Mouse (Mus musculus) limb, embryonic 15.5 days (tissue): ENCODE measurements around the gene Ypel5. TPM values are rescaled to one million over a fixed set of nuclear protein-coding genes. Genes with fewer than 3 reads are reported as not detected.

Source experiments
- ATAC-seq: fragments of 200-750 bp; cut with Nextera tagmentation; 2 replicates; pipeline ENCODE4 v1.8.0; 2017; ENCODE audit warnings: low read depth, moderate TSS enrichment; ENCODE audit not compliant: insufficient number of reproducible peaks, low FRiP score, low TSS enrichment
- H3K27ac ChIP-seq: fragments of 300-500 bp; sonication (generic); 2 replicates; pipeline ENCODE4 v1.5.1; 2015; ENCODE audit warnings: moderate library complexity, mild to moderate bottlenecking, inconsistent platforms
- H3K27me3 ChIP-seq: fragments of 300-500 bp; sonication (generic); 2 replicates; pipeline ENCODE4 v1.6.1; 2015; ENCODE audit warnings: inconsistent platforms
- H3K36me3 ChIP-seq: fragments of 300-500 bp; sonication (generic); 2 replicates; pipeline ENCODE4 v1.6.1; 2015; ENCODE audit warnings: inconsistent platforms
- H3K4me1 ChIP-seq: fragments of 300-500 bp; sonication (generic); 2 replicates; pipeline ENCODE4 v1.6.1; 2015; ENCODE audit warnings: inconsistent platforms
- H3K4me2 ChIP-seq: fragments of 300-500 bp; sonication (generic); 2 replicates; pipeline ENCODE4 v1.6.1; 2015; ENCODE audit warnings: mild to moderate bottlenecking, inconsistent platforms
- H3K4me3 ChIP-seq: fragments of 300-500 bp; sonication (generic); 2 replicates; pipeline ENCODE4 v1.5.1; 2015; ENCODE audit warnings: mild to moderate bottlenecking, inconsistent platforms
- H3K9ac ChIP-seq: fragments of 300-500 bp; sonication (generic); 2 replicates; pipeline ENCODE4 v1.6.1; 2015; ENCODE audit warnings: inconsistent platforms
- H3K9me3 ChIP-seq: fragments of 300-500 bp; sonication (generic); 2 replicates; pipeline ENCODE4 v1.6.1; 2016; ENCODE audit warnings: inconsistent platforms
- whole genome bisulfite sequencing: fragments of 180-500 bp; shearing (Covaris S2); methylation state at CpG from one replicate; pipeline ENCODE4 v1.1.7; 2015; 5-methylcytosine and 5-hydroxymethylcytosine counted together
- polyA plus RNA-seq: library from polyadenylated mRNA; unstranded; fragments of >200 nt; fragmentation: Nextera tagmentation; extraction: Ambion mirVana; gene quantifications from 2 replicates; pipeline ENCODE4 v1.2.1, GENCODE M21; 2015

Ypel5 gene
- polyA plus RNA-seq, 1 experiment from 2014 or later, result 61.6 TPM

- 63% methylated on average over 4 of the region's 4 CpGs for WGBS
- no peaks in the 10 kb centered on the region for H3K9me3 ChIP-seq
- H3K4me1 ChIP-seq, result no peaks in the 10 kb centered on the region
- H3K4me2 ChIP-seq, result no peak overlapping the region
- H3K36me3 ChIP-seq, result no peaks in the 10 kb centered on the region
- H3K9ac ChIP-seq, result no peak overlapping the region
- H3K4me3 ChIP-seq, result no peak overlapping the region
- H3K27me3 ChIP-seq, result no peaks in the 10 kb centered on the region
- H3K27ac ChIP-seq, result no peak overlapping the region
- ATAC-seq, result no peak
Observed at GRCm38 (mm10) chr17:72820425-72820824, 15.8 kb upstream of the Ypel5 start.

GRCm38 (mm10) chr17:72821923-72822322, 14.3 kb upstream of the Ypel5 start:
- Histone ChIP-seq H3K4me1 (no peaks in the 10 kb centered on the region), H3K36me3 (no peaks in the 10 kb centered on the region), H3K27me3 (no peaks in the 10 kb centered on the region), H3K4me3 (no peak overlapping the region), H3K9ac (no peak overlapping the region), H3K4me2 (no peak overlapping the region), H3K27ac (no peak overlapping the region), H3K9me3 (no peaks in the 10 kb centered on the region)
- ATAC-seq, result no peak
- 25% methylated on average over 1 of the region's 1 CpGs for WGBS

DNA sequence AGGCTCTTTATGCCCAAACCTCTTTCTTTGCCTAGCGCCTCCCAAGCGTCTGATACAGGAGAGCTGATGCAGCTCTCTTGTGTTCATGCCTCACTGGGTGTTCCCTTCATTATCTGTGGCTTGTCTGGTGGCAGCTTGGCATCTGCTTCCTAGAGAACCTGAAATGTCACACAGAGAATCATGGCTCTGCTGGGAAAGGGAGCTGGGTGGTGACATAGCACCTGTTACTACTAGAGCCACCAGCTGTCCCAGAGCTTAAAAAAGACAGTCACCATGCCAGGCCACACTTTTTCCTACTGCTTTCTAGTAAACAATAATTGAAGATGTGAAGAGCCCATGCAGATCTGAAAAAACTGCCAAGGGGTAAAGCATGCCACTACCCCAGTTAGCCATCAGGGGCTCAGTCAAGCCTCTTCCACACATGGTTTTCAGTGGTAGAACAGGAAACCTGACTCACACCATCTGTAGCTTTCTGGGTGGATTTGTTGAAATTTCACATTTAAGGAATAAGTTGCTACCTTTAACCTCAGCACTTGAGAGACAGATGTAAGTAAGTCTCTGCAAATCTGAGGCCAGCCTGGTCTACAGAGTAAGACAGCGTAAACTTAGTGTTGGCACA, 9.2 kb upstream of the Ypel5 start:
- WGBS, result 89% methylated on average over 3 of the region's 3 CpGs
- Histone ChIP-seq H3K27me3 (no peaks in the 10 kb centered on the region), H3K9ac (no peak overlapping the region), H3K27ac (no peak overlapping the region), H3K9me3 (no peaks in the 10 kb centered on the region), H3K36me3 (no peaks in the 10 kb centered on the region), H3K4me1 (no peaks in the 10 kb centered on the region), H3K4me2 (no peak overlapping the region), H3K4me3 (no peak overlapping the region)
- no peak for ATAC-seq

GRCm38 (mm10) chr17:72828027-72828678, 8.1 kb upstream of the Ypel5 start:
- H3K4me1 ChIP-seq, result no peaks in the 10 kb centered on the region
- no peaks in the 10 kb centered on the region for H3K9me3 ChIP-seq
- H3K4me3 ChIP-seq, result no peak overlapping the region
- WGBS, result 78% methylated on average over 3 of the region's 3 CpGs
- no peak for ATAC-seq
- no peak overlapping the region for H3K4me2 ChIP-seq
- H3K36me3 ChIP-seq, result no peaks in the 10 kb centered on the region
- H3K27ac ChIP-seq, result no peak overlapping the region
- no peak overlapping the region for H3K9ac ChIP-seq
- no peaks in the 10 kb centered on the region for H3K27me3 ChIP-seq

DNA sequence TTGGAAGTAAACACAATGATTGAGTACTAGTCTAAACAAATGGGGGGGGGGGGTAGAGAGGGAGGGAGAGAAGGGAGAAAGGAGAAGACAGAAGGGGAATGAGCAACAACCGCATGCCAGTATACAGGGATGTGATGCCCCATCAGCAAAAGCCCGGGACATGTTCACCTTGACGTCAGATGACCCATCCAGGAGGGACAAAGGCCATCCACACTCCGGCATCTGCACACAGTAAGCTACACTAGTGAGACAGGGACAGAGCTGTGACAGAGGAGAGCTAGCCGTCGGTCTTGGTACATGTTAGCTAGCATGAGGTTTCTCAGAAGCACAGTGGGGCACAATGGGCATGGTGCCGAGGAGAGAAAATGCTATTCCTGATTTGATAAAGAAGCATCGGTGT, 7.6 kb upstream of the Ypel5 start:
- H3K27ac ChIP-seq, result no peak overlapping the region
- no peak overlapping the region for H3K4me2 ChIP-seq
- ATAC-seq, result no peak
- H3K9me3 ChIP-seq, result no peaks in the 10 kb centered on the region
- 85% methylated on average over 8 of the region's 8 CpGs for WGBS
- H3K9ac ChIP-seq, result no peak overlapping the region
- no peaks in the 10 kb centered on the region for H3K36me3 ChIP-seq
- H3K27me3 ChIP-seq, result no peaks in the 10 kb centered on the region
- no peak overlapping the region for H3K4me3 ChIP-seq
- H3K4me1 ChIP-seq, result no peaks in the 10 kb centered on the region

GRCm38 (mm10) chr17:72837140-72837712, 973 bp downstream of the Ypel5 start:
- H3K9me3 ChIP-seq, result no peaks in the 10 kb centered on the region
- no peaks in the 10 kb centered on the region for H3K27me3 ChIP-seq
- peak overlapping the region; percentile 74 for H3K4me2 ChIP-seq
- H3K36me3 ChIP-seq, result no peaks in the 10 kb centered on the region
- H3K27ac ChIP-seq, result peak overlapping the region; percentile 98
- peak; percentile 53 for ATAC-seq
- peaks cover 12% of the 10 kb centered on the region for H3K4me1 ChIP-seq
- under 1% methylated on average over 67 of the region's 77 CpGs for WGBS
- peak overlapping the region; percentile 89 for H3K9ac ChIP-seq
- H3K4me3 ChIP-seq, result peak overlapping the region; percentile 95

GRCm38 (mm10) chr17:72837824-72838474, 1.7 kb downstream of the Ypel5 start:
- peak overlapping the region; percentile 98 for H3K27ac ChIP-seq
- H3K27me3 ChIP-seq, result no peaks in the 10 kb centered on the region
- peak overlapping the region; percentile 95 for H3K4me3 ChIP-seq
- no peaks in the 10 kb centered on the region for H3K36me3 ChIP-seq
- H3K4me1 ChIP-seq, result peaks cover 12% of the 10 kb centered on the region
- H3K4me2 ChIP-seq, result peak overlapping the region; percentile 74
- peak overlapping the region; percentile 89 for H3K9ac ChIP-seq
- no peaks in the 10 kb centered on the region for H3K9me3 ChIP-seq
- 9% methylated on average over 8 of the region's 8 CpGs for WGBS
- ATAC-seq, result no peak

GRCm38 (mm10) chr17:72839000-72839399, 2.7 kb downstream of the Ypel5 start:
- ATAC-seq, result no peak
- H3K9me3 ChIP-seq, result no peaks in the 10 kb centered on the region
- H3K4me1 ChIP-seq, result peaks cover 12% of the 10 kb centered on the region
- H3K4me3 ChIP-seq, result no peak overlapping the region
- no peak overlapping the region for H3K9ac ChIP-seq
- no peak overlapping the region for H3K4me2 ChIP-seq
- no peaks in the 10 kb centered on the region for H3K27me3 ChIP-seq
- no peak overlapping the region for H3K27ac ChIP-seq
- H3K36me3 ChIP-seq, result no peaks in the 10 kb centered on the region
- WGBS, result 82% methylated on average over 2 of the region's 2 CpGs

GRCm38 (mm10) chr17:72844393-72844792, 8.1 kb downstream of the Ypel5 start:
- Histone ChIP-seq H3K9ac (no peak overlapping the region), H3K27ac (no peak overlapping the region), H3K27me3 (no peaks in the 10 kb centered on the region), H3K4me1 (no peaks in the 10 kb centered on the region), H3K4me3 (no peak overlapping the region), H3K36me3 (0 out of 2 replicates have a peak, but pooled peaks cover 11% of the 10 kb centered on the region), H3K9me3 (no peaks in the 10 kb centered on the region), H3K4me2 (no peak overlapping the region)
- 94% methylated on average over 6 of the region's 6 CpGs for WGBS
- ATAC-seq, result no peak

GRCm38 (mm10) chr17:72844949-72845490, 8.8 kb downstream of the Ypel5 start:
- ATAC-seq, result no peak
- Histone ChIP-seq H3K9ac (no peak overlapping the region), H3K4me1 (no peaks in the 10 kb centered on the region), H3K36me3 (peaks cover 14% of the 10 kb centered on the region; the same call in 1 of the 2 replicates), H3K27ac (no peak overlapping the region), H3K9me3 (no peaks in the 10 kb centered on the region), H3K27me3 (no peaks in the 10 kb centered on the region), H3K4me3 (no peak overlapping the region), H3K4me2 (no peak overlapping the region)
- WGBS, result 76% methylated on average over 7 of the region's 7 CpGs

DNA sequence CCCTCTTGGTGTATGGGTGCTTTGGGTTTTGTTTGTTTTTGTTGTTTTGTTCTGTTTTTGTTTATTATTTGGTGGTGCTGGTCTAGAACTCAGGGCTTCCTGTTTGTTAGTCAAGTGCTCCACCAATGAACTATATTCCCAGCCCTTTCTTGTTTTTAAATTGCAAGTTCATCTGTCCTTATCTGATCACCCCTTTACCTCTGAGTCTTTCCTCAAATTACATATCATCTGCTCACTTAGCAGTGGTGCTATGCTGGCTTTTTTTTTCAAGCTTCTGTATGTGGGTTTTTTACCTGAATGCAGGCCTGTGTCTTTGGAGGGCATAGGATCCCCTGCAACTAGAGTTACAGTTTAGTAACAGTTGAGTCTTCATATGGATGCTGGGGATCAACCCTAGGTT, 9.3 kb downstream of the Ypel5 start:
- Histone ChIP-seq H3K27ac (no peak overlapping the region), H3K27me3 (no peaks in the 10 kb centered on the region), H3K9ac (no peak overlapping the region), H3K36me3 (peaks cover 16% of the 10 kb centered on the region; the same call in 1 of the 2 replicates), H3K4me1 (no peaks in the 10 kb centered on the region), H3K4me3 (no peak overlapping the region), H3K9me3 (no peaks in the 10 kb centered on the region), H3K4me2 (no peak overlapping the region)
- no peak for ATAC-seq

- Histone ChIP-seq H3K4me1 (peaks cover 6% of the 10 kb centered on the region; the same call in 1 of the 2 replicates), H3K4me3 (no peak overlapping the region), H3K9ac (no peak overlapping the region), H3K27me3 (no peaks in the 10 kb centered on the region), H3K9me3 (no peaks in the 10 kb centered on the region), H3K36me3 (peaks cover 12% of the 10 kb centered on the region; the same call in 1 of the 2 replicates), H3K27ac (no peak overlapping the region), H3K4me2 (no peak overlapping the region)
- WGBS, result 60% methylated on average over 1 of the region's 1 CpGs
- ATAC-seq, result no peak
Observed at GRCm38 (mm10) chr17:72855298-72855697, 19.0 kb downstream of the Ypel5 start.
